Mouse (Mus musculus): Measurements from ENCODE around the gene Foxp1. TPM values are rescaled to one million over a fixed set of nuclear protein-coding genes. Genes with fewer than 3 reads are reported as not detected.
A peak's percentile ranks its signal among the peaks of the same experiment; 100 is the strongest.

The Foxp1 gene
- polyA plus RNA-seq, 1 experiment from 2014 or later = 89.2 TPM

DNA sequence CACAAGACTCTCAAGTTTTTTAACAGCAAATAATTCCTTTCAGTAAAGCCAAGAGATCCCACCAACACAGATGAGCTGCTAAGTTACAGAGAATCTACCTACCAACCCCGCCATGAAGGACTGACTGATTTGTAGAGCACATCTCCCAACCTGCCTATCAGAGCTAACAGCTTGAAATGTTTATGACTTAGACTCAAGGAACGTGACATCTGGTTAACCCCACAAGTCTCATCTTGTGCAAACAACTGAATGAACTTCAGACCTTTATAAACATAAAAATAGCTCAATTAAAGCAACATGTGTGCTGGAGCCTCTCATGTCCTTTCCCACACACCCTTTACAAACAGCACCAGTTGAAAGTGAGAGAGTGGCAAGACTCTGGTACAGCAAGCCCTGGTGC is 193.9 kb downstream of the Foxp1 start:
- no peak overlapping the region for H3K4me2 ChIP-seq (ENCODE audit: low read length)
- DNase-seq (no peak), ATAC-seq (ENCODE audit: low FRiP score, low TSS enrichment) (no peak)
- no peaks in the 10 kb centered on the region for H3K9me3 ChIP-seq (ENCODE audit: control insufficient read depth, low read length)
- H3K36me3 ChIP-seq (ENCODE audit: control insufficient read depth, insufficient read depth, low read length) = no peaks in the 10 kb centered on the region
- H3K4me3 ChIP-seq (replicated peaks; ENCODE audit: low read depth, low read length) = no peak overlapping the region
- H3K4me1 ChIP-seq (ENCODE audit: control insufficient read depth, insufficient read depth, low read length) = no peaks in the 10 kb centered on the region
- no peaks in the 10 kb centered on the region for H3K27me3 ChIP-seq (ENCODE audit: control insufficient read depth, insufficient read depth, low read length)
- 83% methylated on average over 2 of the region's 2 CpGs for WGBS
- no peak overlapping the region for H3K27ac ChIP-seq (replicated peaks; ENCODE audit: low read depth, low read length)
- no peak overlapping the region for H3K9ac ChIP-seq (replicated peaks; ENCODE audit: low read length)

GRCm38 (mm10) chr6:99328146-99328545 is 194.4 kb downstream of the Foxp1 start:
- no peaks in the 10 kb centered on the region for H3K4me1 ChIP-seq (ENCODE audit: control insufficient read depth, insufficient read depth, low read length)
- H3K27ac ChIP-seq (replicated peaks; ENCODE audit: low read depth, low read length) = no peak overlapping the region
- H3K4me3 ChIP-seq (replicated peaks; ENCODE audit: low read depth, low read length) = no peak overlapping the region
- WGBS = 96% methylated on average over 6 of the region's 6 CpGs
- no peak for DNase-seq
- H3K9ac ChIP-seq (replicated peaks; ENCODE audit: low read length) = no peak overlapping the region
- H3K4me2 ChIP-seq (ENCODE audit: low read length) = no peak overlapping the region
- H3K9me3 ChIP-seq (ENCODE audit: control insufficient read depth, low read length) = no peaks in the 10 kb centered on the region
- H3K36me3 ChIP-seq (ENCODE audit: control insufficient read depth, insufficient read depth, low read length) = no peaks in the 10 kb centered on the region
- ATAC-seq (ENCODE audit: low FRiP score, low TSS enrichment) = no peak
- H3K27me3 ChIP-seq (ENCODE audit: control insufficient read depth, insufficient read depth, low read length) = no peaks in the 10 kb centered on the region

DNA sequence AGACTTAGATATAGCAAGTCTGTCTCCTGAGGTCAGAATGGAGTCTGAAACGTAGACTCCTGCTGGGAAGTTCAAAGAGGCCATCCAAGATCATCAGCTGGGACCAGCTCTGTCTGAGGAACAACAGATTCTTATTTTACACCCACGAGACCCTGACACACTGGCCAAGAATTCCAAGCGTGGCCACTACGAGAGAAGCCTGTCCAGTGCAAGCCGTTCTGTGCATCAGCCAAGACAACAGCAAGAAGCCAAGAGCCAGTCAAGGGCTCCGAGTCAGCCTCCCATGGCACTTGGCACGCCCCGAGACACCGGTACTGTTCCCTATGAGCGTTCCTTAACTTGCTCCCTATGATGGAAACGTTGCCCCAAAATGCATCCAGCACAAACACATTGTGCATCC is 194.8 kb downstream of the Foxp1 start:
- no peak overlapping the region for H3K4me3 ChIP-seq (replicated peaks; ENCODE audit: low read depth, low read length)
- 82% methylated on average over 11 of the region's 11 CpGs for WGBS
- no peaks in the 10 kb centered on the region for H3K4me1 ChIP-seq (ENCODE audit: control insufficient read depth, insufficient read depth, low read length)
- no peaks in the 10 kb centered on the region for H3K36me3 ChIP-seq (ENCODE audit: control insufficient read depth, insufficient read depth, low read length)
- no peaks in the 10 kb centered on the region for H3K9me3 ChIP-seq (ENCODE audit: control insufficient read depth, low read length)
- DNase-seq (no peak), ATAC-seq (ENCODE audit: low FRiP score, low TSS enrichment) (no peak)
- no peak overlapping the region for H3K9ac ChIP-seq (replicated peaks; ENCODE audit: low read length)
- no peak overlapping the region for H3K4me2 ChIP-seq (ENCODE audit: low read length)
- H3K27ac ChIP-seq (replicated peaks; ENCODE audit: low read depth, low read length) = no peak overlapping the region
- no peaks in the 10 kb centered on the region for H3K27me3 ChIP-seq (ENCODE audit: control insufficient read depth, insufficient read depth, low read length)

GRCm38 (mm10) chr6:99325881-99326280 is 196.6 kb downstream of the Foxp1 start:
- H3K4me3 ChIP-seq (replicated peaks; ENCODE audit: low read depth, low read length) = no peak overlapping the region
- H3K9ac ChIP-seq (replicated peaks; ENCODE audit: low read length) = no peak overlapping the region
- no peak for ATAC-seq (ENCODE audit: low FRiP score, low TSS enrichment)
- no peaks in the 10 kb centered on the region for H3K9me3 ChIP-seq (ENCODE audit: control insufficient read depth, low read length)
- H3K4me1 ChIP-seq (ENCODE audit: control insufficient read depth, insufficient read depth, low read length) = 0 out of 2 replicates have a peak, but pooled peaks cover under 1% of the 10 kb centered on the region
- 91% methylated on average over 2 of the region's 2 CpGs for WGBS
- H3K27me3 ChIP-seq (ENCODE audit: control insufficient read depth, insufficient read depth, low read length) = no peaks in the 10 kb centered on the region
- H3K36me3 ChIP-seq (ENCODE audit: control insufficient read depth, insufficient read depth, low read length) = no peaks in the 10 kb centered on the region
- H3K4me2 ChIP-seq (ENCODE audit: low read length) = no peak overlapping the region
- DNase-seq = no peak
- no peak overlapping the region for H3K27ac ChIP-seq (replicated peaks; ENCODE audit: low read depth, low read length)

GRCm38 (mm10) chr6:99325461-99325860 is 197.1 kb downstream of the Foxp1 start:
- Histone ChIP-seq H3K9me3 (ENCODE audit: control insufficient read depth, low read length) (no peaks in the 10 kb centered on the region), H3K4me3 (replicated peaks; ENCODE audit: low read depth, low read length) (no peak overlapping the region), H3K36me3 (ENCODE audit: control insufficient read depth, insufficient read depth, low read length) (no peaks in the 10 kb centered on the region), H3K4me2 (ENCODE audit: low read length) (no peak overlapping the region), H3K27me3 (ENCODE audit: control insufficient read depth, insufficient read depth, low read length) (no peaks in the 10 kb centered on the region), H3K9ac (replicated peaks; ENCODE audit: low read length) (no peak overlapping the region), H3K4me1 (ENCODE audit: control insufficient read depth, insufficient read depth, low read length) (peaks cover 4% of the 10 kb centered on the region; the same call in 1 of the 2 replicates), H3K27ac (replicated peaks; ENCODE audit: low read depth, low read length) (no peak overlapping the region)
- no peak for DNase-seq
- no peak for ATAC-seq (ENCODE audit: low FRiP score, low TSS enrichment)
- 94% methylated on average over 5 of the region's 5 CpGs for whole genome bisulfite sequencing

DNA sequence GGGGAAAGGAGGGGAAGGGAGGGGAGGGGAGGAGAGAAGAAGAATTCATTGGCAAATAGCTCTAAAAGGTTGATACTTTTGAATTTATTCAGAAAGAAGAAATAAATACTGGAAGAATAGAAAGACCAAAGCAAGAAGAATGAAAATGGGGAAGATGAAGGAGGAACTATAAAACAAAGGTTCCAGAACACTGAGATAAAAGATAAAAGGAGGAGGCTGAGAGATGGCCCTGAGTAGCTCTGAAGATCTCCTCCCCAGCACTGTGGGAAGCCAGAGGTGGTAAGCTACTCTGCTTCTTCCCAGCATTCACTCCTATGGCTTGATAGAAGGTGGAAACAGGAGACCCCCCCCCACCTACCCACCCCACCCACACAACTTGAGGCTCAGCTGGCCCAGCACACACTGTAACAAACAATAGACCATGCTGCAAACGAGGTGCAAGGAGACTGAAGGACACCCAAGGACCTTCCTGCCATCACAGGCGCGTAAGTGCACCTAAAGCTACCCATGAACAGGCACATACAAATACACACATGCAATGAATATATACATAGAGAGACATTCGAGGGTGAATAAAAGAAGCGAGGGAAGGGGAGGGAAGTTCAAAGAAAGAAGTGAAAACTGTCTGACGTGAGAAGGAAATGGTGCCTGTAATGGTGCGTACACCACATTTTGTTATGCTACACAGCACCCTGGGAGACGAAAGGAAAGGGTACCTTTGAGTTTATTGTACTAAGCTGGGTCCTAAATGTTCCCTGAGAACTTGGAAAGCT is 200.2 kb downstream of the Foxp1 start:
- 83% methylated on average over 8 of the region's 8 CpGs for WGBS
- Histone ChIP-seq H3K9ac (replicated peaks; ENCODE audit: low read length) (no peak overlapping the region), H3K27ac (replicated peaks; ENCODE audit: low read depth, low read length) (no peak overlapping the region), H3K9me3 (ENCODE audit: control insufficient read depth, low read length) (no peaks in the 10 kb centered on the region), H3K36me3 (ENCODE audit: control insufficient read depth, insufficient read depth, low read length) (no peaks in the 10 kb centered on the region), H3K4me3 (replicated peaks; ENCODE audit: low read depth, low read length) (no peak overlapping the region), H3K27me3 (ENCODE audit: control insufficient read depth, insufficient read depth, low read length) (no peaks in the 10 kb centered on the region), H3K4me2 (ENCODE audit: low read length) (no peak overlapping the region), H3K4me1 (ENCODE audit: control insufficient read depth, insufficient read depth, low read length) (peaks cover 14% of the 10 kb centered on the region; the same call in 1 of the 2 replicates)
- DNase-seq (no peak), ATAC-seq (ENCODE audit: low FRiP score, low TSS enrichment) (no peak)

GRCm38 (mm10) chr6:99320444-99320843 is 202.1 kb downstream of the Foxp1 start:
- Histone ChIP-seq H3K9me3 (ENCODE audit: control insufficient read depth, low read length) (no peaks in the 10 kb centered on the region), H3K4me3 (replicated peaks; ENCODE audit: low read depth, low read length) (no peak overlapping the region), H3K27ac (replicated peaks; ENCODE audit: low read depth, low read length) (peak overlapping the region; percentile 20), H3K4me2 (ENCODE audit: low read length) (0 out of 2 replicates have a peak overlapping the region, but pooled peaks have one; percentile 15), H3K4me1 (ENCODE audit: control insufficient read depth, insufficient read depth, low read length) (peaks cover 14% of the 10 kb centered on the region; the same call in 1 of the 2 replicates), H3K27me3 (ENCODE audit: control insufficient read depth, insufficient read depth, low read length) (no peaks in the 10 kb centered on the region), H3K36me3 (ENCODE audit: control insufficient read depth, insufficient read depth, low read length) (no peaks in the 10 kb centered on the region), H3K9ac (replicated peaks; ENCODE audit: low read length) (no peak overlapping the region)
- ATAC-seq (ENCODE audit: low FRiP score, low TSS enrichment) = no peak
- no peak for DNase-seq
- WGBS = 48% methylated on average over 8 of the region's 8 CpGs

GRCm38 (mm10) chr6:99319415-99320405 is 202.8 kb downstream of the Foxp1 start:
- Histone ChIP-seq H3K4me1 (ENCODE audit: control insufficient read depth, insufficient read depth, low read length) (peaks cover 14% of the 10 kb centered on the region; the same call in 1 of the 2 replicates), H3K9me3 (ENCODE audit: control insufficient read depth, low read length) (no peaks in the 10 kb centered on the region), H3K4me2 (ENCODE audit: low read length) (0 out of 2 replicates have a peak overlapping the region, but pooled peaks have one; percentile 15), H3K4me3 (replicated peaks; ENCODE audit: low read depth, low read length) (no peak overlapping the region), H3K27ac (replicated peaks; ENCODE audit: low read depth, low read length) (peak overlapping the region; percentile 20), H3K36me3 (ENCODE audit: control insufficient read depth, insufficient read depth, low read length) (no peaks in the 10 kb centered on the region), H3K9ac (replicated peaks; ENCODE audit: low read length) (no peak overlapping the region), H3K27me3 (ENCODE audit: control insufficient read depth, insufficient read depth, low read length) (no peaks in the 10 kb centered on the region)
- WGBS = 33% methylated on average over 19 of the region's 19 CpGs
- peak; percentile 18 for DNase-seq
- no peak for ATAC-seq (ENCODE audit: low FRiP score, low TSS enrichment)
